Mouse (Mus musculus): ENCODE results near the gene Cobl.
A peak's percentile ranks its signal among the peaks of the same experiment; 100 is the strongest.

Cobl gene

DNA sequence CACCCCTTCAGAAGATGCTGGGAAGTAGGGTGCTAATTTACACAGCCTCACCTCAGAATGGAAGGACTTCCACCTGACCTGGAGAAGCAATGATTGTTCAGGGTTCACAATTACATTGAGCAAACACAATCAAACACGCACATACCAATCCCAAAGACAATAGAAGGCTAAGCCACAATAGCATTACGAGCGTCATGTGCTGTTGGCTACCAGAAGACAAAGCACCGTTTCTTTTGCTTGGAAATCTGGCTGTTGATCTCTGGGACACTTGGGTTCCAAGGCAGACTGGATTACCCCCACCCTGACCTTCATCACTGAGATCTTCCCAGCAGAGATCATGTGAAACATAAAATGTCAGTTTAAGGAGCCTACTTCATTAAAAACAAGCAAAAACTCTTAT, 21.1 kb downstream of the Cobl start:
- no peak for DNase-seq

- no peak for DNase-seq
Observed at GRCm38 (mm10) chr11:12443185-12443584, 21.6 kb downstream of the Cobl start.

DNA sequence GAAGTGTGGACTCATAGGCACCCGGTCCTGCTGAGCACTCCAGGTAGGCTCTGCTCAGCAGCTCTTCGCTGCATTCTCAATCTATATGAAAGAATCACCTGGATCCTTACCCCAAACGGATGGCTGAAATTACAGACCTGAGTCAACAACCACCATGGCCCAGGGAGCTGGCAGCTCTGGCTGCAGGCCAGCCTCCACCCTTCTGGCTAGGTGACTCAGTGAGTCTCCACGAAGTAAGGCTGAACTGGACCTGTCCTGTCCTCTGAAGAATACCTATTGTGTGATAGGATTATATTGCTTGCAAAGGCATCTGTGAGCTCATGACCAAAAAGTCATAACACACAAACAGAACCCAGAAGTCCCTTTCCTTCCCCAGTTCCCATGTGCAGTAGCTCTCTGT, 22.5 kb downstream of the Cobl start:
- no peak for DNase-seq

DNA sequence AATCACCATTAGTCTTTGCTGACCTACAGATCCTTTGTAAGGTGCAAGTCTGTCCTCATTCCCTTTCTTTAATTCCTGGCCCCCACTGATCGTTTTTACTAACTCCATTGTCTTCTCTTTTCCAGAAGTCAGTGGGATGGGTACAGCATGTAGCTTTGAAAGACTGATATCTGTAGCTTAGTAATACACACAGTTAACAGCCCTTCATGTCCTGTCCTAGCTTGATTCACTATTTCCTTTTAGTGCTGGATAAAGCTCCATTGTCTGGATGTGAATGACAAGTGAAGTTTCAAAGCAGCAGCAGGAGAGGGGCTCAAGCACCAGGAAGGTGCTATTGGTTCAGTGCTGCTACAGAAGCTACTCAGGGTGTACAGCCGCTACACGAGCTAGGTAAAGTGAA, 28.9 kb downstream of the Cobl start:
- no peak for DNase-seq

DNA sequence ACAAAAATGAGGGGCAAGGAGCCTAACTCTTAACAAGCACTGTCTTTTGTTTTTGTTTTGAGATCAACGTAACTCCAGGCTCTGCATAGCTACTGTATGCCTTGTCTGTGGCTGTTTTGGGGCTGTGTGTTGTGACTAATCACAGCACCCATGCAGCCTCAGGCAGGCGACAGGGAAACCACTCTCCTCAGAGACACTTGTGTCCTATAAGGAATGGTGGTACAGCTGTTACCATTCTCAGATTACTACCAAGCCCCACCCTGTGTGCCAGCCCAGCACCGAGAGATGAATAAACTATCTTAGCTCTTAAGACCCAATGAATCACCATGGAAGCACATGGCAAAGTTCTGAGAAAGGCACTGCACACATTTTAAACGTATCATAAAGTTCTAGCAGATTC, 29.7 kb downstream of the Cobl start:
- DNase-seq: no peak

DNA sequence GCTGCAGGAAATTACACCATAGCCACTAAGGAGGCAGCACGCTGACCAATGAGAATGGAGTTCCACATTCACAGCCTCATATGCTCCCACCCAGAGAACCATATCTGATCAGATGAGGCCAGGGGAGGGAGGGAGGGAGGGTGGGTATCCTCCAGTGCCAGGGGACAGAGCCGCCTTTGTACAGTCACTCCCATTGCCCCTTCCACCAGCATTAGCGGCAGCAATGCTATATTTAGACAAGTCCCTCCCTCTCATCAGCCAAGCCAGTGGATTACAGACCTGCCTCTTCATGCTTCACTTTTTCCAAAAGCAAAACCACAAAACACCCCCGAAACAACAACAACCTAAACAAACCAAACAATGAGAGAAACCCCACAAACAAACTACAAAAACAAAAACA, 30.2 kb downstream of the Cobl start:
- DNase-seq: no peak

- no peak for DNase-seq
Observed at GRCm38 (mm10) chr11:12431911-12432310, 32.8 kb downstream of the Cobl start.

- DNase-seq: no peak
Observed at GRCm38 (mm10) chr11:12430231-12431041, 34.3 kb downstream of the Cobl start.

GRCm38 (mm10) chr11:12426746-12427145, 38.0 kb downstream of the Cobl start:
- DNase-seq: no peak

DNA sequence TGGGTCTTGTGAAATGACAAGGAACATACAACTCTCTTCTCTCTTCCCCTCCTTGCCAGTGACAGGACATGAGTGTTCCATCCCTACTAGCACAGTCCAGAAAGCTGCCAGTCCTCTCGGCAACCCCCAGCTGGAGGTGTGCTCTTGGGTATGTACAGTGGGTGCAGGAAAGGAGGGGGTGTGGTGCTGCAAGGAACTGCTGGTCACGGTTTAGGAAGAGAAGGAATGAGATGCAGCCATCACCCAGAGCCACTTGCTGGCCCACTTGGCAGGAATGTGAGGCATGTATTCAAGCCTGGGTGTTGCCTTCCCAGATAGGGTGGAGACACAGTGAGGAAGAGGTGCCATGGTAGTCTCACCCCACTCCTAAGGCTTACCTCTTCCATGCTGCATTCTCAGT, 40.6 kb downstream of the Cobl start:
- no peak for DNase-seq

- no peak for DNase-seq
Observed at GRCm38 (mm10) chr11:12421183-12421582, 43.6 kb downstream of the Cobl start.

GRCm38 (mm10) chr11:12420146-12420545, 44.6 kb downstream of the Cobl start:
- DNase-seq: no peak

DNA sequence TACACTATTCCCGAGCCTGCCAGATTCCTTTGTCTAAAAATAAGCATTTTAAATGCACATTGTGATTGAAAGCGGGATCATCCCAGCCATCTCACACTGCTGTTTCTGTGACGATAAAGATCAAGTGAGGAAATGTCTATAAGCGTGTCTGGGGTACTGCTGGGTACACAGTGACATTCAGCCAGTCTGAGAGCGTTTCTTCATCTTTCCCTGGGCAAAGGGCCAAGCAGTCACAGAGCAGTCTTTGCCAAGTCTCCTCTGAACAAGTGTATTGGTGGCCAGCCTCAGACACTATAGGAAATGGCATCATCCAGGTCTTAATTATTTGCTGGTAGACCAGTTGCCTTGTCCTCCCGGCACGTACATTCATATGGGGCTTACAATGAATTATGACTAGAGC, 47.9 kb downstream of the Cobl start:
- DNase-seq: peak; percentile 40

DNA sequence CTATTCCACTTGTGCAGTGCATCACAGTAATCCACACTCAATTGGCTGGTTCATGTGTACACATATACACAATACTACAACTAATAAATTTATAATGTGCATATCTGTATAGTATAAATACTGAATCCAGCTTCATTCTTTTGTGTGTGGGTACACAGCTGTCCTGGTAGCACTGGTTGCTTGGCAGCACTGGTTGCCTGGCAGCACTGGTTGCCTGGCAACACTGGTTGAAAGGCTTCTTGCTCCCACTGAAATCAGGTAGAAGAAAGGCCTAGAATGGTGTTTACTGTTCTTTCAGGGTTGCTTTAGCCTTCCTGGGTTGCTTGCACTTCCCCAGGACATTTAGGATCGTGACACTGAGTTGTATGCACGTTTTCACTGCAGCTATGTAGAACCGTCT, 49.4 kb downstream of the Cobl start:
- peak; percentile 54 for DNase-seq

DNA sequence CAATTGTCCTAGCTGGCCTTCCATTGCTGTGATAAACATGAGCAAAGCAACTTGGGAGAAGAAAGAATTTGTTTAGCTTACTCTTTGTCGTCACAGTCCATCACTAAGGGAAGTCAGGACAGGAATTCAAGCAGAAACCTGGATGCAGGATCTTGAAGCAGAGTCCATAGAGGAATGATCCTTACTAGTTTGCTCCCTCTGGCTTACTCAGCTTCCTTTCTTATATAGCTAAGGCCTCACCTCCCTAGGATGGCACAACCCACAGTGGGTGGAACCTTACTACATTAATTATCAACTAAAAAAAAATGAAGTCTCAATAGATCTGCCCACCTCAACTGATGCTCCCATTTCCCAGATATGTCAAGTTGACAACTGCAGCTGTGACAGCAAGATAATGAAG, 52.8 kb downstream of the Cobl start:
- DNase-seq: no peak

- no peak for DNase-seq
Observed at GRCm38 (mm10) chr11:12411075-12411807, 53.5 kb downstream of the Cobl start.

DNA sequence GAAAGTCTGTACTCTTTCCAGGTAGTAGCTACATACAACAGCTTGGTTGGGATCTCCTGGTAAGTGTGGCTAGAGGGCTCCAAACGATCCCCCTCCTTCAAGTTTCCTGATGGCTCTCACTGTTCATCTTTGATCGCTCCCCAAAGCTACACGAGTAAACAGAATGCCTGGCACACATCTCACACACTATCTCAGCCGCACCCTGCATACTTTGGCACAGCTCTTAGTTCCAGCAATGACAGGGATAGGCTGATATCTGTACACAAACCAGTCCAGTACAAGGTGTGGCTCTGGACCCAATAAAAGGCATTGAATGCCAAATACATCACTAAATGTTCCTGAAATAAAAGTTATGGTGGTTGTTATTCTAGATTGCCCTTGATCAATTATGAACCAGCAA, 55.3 kb downstream of the Cobl start:
- no peak for DNase-seq

GRCm38 (mm10) chr11:12407834-12408233, 56.9 kb downstream of the Cobl start:
- DNase-seq: no peak

DNA sequence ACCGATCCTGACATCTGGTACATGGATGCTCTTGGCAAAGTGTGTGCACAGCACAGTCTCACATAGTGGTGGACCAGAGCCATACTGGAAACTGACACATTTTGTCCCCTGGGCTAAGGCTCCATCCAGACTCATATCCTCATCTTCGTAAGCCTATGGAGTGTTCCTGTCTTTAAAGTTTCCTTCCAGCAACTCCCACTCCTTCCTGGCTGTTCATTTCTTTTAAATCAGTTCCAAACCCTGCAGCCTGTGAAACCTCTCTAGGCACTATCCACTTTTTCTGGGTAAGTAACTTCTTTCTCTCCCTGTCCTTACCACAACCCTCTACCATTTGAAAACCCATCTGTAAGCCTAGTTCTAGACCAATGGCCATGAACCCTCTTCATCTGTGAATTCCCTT, 64.9 kb downstream of the Cobl start:
- no peak for DNase-seq

DNA sequence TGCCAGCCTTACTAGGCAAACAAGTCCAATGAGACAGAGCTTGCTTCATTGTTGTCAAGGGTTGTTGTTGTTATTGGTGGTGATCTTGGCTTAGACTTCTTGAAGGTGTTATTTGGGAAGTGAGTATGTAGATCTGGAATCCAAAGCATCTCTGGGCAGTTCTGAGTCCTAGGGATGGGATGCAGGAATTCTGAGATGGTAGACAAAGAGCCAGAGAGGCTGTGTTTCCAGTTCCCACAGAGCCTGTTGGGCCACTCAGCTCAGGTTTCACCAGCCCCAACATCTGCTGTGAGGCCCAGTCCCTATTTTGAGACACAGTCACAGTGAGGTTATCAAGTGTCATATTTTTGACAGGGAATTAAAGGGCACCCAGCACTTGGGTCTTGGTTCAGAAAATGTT, 68.6 kb downstream of the Cobl start:
- DNase-seq: no peak

DNA sequence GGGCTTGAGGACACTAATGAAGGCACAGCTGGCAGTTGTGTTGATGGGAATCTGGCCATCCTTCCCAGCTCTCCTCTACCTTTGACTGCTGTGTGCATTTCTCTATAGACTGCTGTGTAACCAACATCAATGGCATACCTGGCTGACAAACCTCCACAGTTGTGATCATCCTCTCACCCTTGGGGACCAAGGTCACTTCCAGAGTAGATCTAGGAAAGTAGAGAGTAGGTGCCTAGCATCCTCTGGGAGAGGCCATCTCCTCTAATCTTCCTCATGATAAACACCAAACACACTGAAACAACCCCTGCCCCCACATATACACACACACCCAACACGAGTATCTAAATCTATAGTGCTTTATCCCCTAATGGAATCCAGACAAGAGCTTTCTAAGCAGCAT, 70.1 kb downstream of the Cobl start:
- no peak for DNase-seq

DNA sequence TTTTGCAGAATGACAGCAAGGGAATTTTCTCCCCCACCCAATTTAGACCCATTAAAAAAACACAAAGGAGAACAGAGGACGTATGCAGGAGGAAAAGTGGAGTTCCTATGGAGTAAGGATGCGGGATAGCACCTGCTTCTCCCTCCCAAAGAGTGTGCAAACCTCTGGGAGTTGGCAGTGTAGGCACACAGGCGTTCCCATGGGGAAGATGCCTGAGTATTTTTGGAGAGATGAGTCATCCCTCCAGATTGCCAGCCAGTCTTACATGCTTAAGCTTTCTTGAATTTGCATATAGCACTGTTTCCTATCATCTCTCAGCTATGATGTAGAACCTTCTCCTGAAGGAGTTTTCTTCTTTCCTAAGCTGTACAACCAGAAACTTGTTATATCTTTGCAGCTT, 70.6 kb downstream of the Cobl start:
- DNase-seq: no peak

GRCm38 (mm10) chr11:12384826-12385225, 79.9 kb downstream of the Cobl start:
- DNase-seq: peak; percentile 52

- DNase-seq: no peak
Observed at GRCm38 (mm10) chr11:12382991-12383390, 81.8 kb downstream of the Cobl start.

DNA sequence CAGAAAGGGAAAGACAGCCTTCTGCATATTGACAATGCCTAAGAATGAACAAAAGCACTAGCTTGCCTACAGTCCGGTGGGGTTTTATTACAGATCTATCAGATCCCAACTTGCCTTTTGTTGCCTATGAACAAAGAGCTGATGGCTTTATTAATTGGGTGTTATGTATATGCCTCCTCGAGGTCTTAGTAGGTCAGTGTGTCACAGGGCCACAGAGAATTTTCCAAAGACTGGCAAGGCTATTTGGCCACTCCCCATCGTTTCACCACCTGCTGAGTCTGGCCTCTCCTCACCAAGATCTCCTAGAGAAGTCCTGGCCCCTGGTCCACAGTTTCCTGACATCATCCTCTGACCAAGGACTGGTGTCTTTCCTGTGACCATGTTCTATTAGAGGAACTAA, 83.7 kb downstream of the Cobl start:
- DNase-seq: no peak
